Mouse (Mus musculus) limb, embryonic 12.5 days (tissue): ENCODE results near the gene Olfr1463. TPM values are rescaled to one million over a fixed set of nuclear protein-coding genes. Genes with fewer than 3 reads are reported as not detected.

ENCODE experiments used
- ATAC-seq: fragments of 200-750 bp; cut with Nextera tagmentation; 2 replicates; pipeline ENCODE4 v1.8.0; 2017; ENCODE audit warnings: low read depth, moderate TSS enrichment; ENCODE audit not compliant: insufficient number of reproducible peaks, insufficient read depth, low FRiP score, low TSS enrichment
- H3K27ac ChIP-seq: fragments of 300-500 bp; sonication (generic); 2 replicates; pipeline ENCODE4 v1.5.1; 2016; ENCODE audit warnings: mild to moderate bottlenecking, moderate library complexity
- H3K27me3 ChIP-seq: fragments of 300-500 bp; sonication (generic); 2 replicates; pipeline ENCODE4 v1.6.1; 2016; ENCODE audit warnings: mild to moderate bottlenecking, moderate library complexity
- H3K36me3 ChIP-seq: fragments of 300-500 bp; sonication (generic); 2 replicates; pipeline ENCODE4 v1.6.1; 2016; ENCODE audit warnings: mild to moderate bottlenecking, moderate library complexity
- H3K4me1 ChIP-seq: fragments of 300-500 bp; sonication (generic); replicated peaks from 2 replicates; pipeline ENCODE4 v1.6.1; 2016
- H3K4me2 ChIP-seq: fragments of 300-500 bp; sonication (generic); 2 replicates; pipeline ENCODE4 v1.6.1; 2016; ENCODE audit warnings: mild to moderate bottlenecking, moderate library complexity
- H3K4me3 ChIP-seq: fragments of 300-500 bp; sonication (generic); replicated peaks from 2 replicates; pipeline ENCODE4 v1.5.1; 2016; ENCODE audit warnings: mild to moderate bottlenecking
- H3K9ac ChIP-seq: fragments of 300-500 bp; sonication (generic); replicated peaks from 2 replicates; pipeline ENCODE4 v1.6.1; 2016; ENCODE audit warnings: mild to moderate bottlenecking, moderate library complexity
- H3K9me3 ChIP-seq: fragments of 300-500 bp; sonication (generic); 2 replicates; pipeline ENCODE4 v1.6.1; 2016; ENCODE audit warnings: mild to moderate bottlenecking, moderate library complexity
- WGBS: fragments of 180-500 bp; shearing (Covaris S2); methylation state at CpG from one replicate; pipeline ENCODE4 v1.1.7; 2016; 5-methylcytosine and 5-hydroxymethylcytosine counted together
- polyA plus RNA-seq: library from polyadenylated mRNA; unstranded; fragments of >200 nt; fragmentation: Nextera tagmentation; extraction: Ambion mirVana; gene quantifications from 2 replicates; pipeline ENCODE4 v1.2.1, GENCODE M21; 2016

The Olfr1463 gene
- not detected in 2 replicates for polyA plus RNA-seq

DNA sequence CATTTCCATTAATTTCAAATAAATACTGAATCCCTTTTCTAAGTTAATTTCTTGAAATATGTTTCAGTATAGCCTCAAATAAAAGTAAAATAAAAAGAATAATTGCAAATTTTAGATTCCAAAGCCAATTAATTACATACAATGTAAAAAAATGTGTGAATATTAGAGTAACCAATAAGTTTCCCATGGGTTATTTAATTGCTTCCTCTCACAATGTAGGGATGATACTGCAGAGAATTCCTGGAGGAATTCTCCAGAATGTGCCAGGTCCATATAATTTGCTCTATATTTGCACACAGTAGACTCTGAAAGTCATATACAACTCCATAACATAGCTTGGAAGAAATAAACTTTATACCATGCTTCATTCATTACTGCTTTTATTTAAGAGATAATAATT lies at the start of gene Olfr1463:
Gene Olfr1463, plus strand, starts transcription at position 301 of the 400 bp plus-strand sequence.
- Histone ChIP-seq H3K27ac (no peak within 1 kb of the TSS), H3K27me3 (no peaks in the 10 kb centered on the region), H3K4me1 (no peaks in the 10 kb centered on the region), H3K36me3 (no peaks in the 10 kb centered on the region), H3K4me3 (no peak within 1 kb of the TSS), H3K4me2 (no peak within 1 kb of the TSS), H3K9me3 (peaks cover 24% of the 10 kb centered on the region), H3K9ac (no peak within 1 kb of the TSS)
- ATAC-seq, result no peak

GRCm38 (mm10) chr19:13185434-13185833 lies 45.7 kb upstream of the Olfr1463 start, which contains the start of gene Olfr1462:
Gene Olfr1462 (plus strand): TSS chr19:13185734.
- H3K4me1 ChIP-seq, result no peaks in the 10 kb centered on the region
- H3K27ac ChIP-seq, result no peak within 1 kb of the TSS
- ATAC-seq, result no peak
- no peak within 1 kb of the TSS for H3K4me2 ChIP-seq
- peaks cover 19% of the 10 kb centered on the region; the same call in 1 of the 2 replicates for H3K9me3 ChIP-seq
- WGBS, result 76% methylated on average over 1 of the region's 1 CpGs
- no peaks in the 10 kb centered on the region for H3K27me3 ChIP-seq
- no peaks in the 10 kb centered on the region for H3K36me3 ChIP-seq
- no peak within 1 kb of the TSS for H3K4me3 ChIP-seq
- no peak within 1 kb of the TSS for H3K9ac ChIP-seq

GRCm38 (mm10) chr19:13221666-13222065 lies 9.5 kb upstream of the Olfr1463 start:
- no peaks in the 10 kb centered on the region for H3K27me3 ChIP-seq
- peaks cover 20% of the 10 kb centered on the region for H3K9me3 ChIP-seq
- H3K4me3 ChIP-seq, result no peak overlapping the region
- H3K9ac ChIP-seq, result no peak overlapping the region
- H3K36me3 ChIP-seq, result no peaks in the 10 kb centered on the region
- H3K4me1 ChIP-seq, result no peaks in the 10 kb centered on the region
- ATAC-seq, result no peak
- H3K4me2 ChIP-seq, result no peak overlapping the region
- no peak overlapping the region for H3K27ac ChIP-seq
- 93% methylated on average over 11 of the region's 11 CpGs for WGBS

Other genes with a start within 250 kb of the Olfr1463 start
- not detected in 2 replicates for gene Olfr1451, start 236.3 kb upstream of the Olfr1463 start, polyA plus RNA-seq
- gene Olfr1453, start 203.0 kb upstream of the Olfr1463 start, polyA plus RNA-seq, result not detected in 2 replicates
- gene Olfr1454, start 170.7 kb upstream of the Olfr1463 start, polyA plus RNA-seq, result not detected in 2 replicates
- gene Olfr1457, start 133.4 kb upstream of the Olfr1463 start, polyA plus RNA-seq, result not detected in 2 replicates
- not detected in 2 replicates for gene Olfr1458, start 124.6 kb upstream of the Olfr1463 start, polyA plus RNA-seq
- gene Olfr1459, start 81.8 kb upstream of the Olfr1463 start, polyA plus RNA-seq, result not detected in 2 replicates
- gene Olfr1461, start 68.3 kb upstream of the Olfr1463 start, polyA plus RNA-seq, result not detected in 2 replicates
- gene Olfr1462, start 45.6 kb upstream of the Olfr1463 start, polyA plus RNA-seq, result not detected in 2 replicates
- not detected in 2 replicates for gene Olfr1465, start 84.2 kb downstream of the Olfr1463 start, polyA plus RNA-seq
- gene Olfr1466, start 107.5 kb downstream of the Olfr1463 start, polyA plus RNA-seq, result not detected in 2 replicates
- not detected in 2 replicates for gene Olfr1467, start 130.9 kb downstream of the Olfr1463 start, polyA plus RNA-seq
- gene Olfr1469, start 176.5 kb downstream of the Olfr1463 start, polyA plus RNA-seq, result not detected in 2 replicates
- gene Olfr1471, start 212.1 kb downstream of the Olfr1463 start, polyA plus RNA-seq, result not detected in 2 replicates
- not detected in 2 replicates for gene Olfr1472, start 224.8 kb downstream of the Olfr1463 start, polyA plus RNA-seq
- gene Olfr1474, start 238.2 kb downstream of the Olfr1463 start, polyA plus RNA-seq, result not detected in 2 replicates
- not detected in 2 replicates for gene Olfr1475, start 248.9 kb downstream of the Olfr1463 start, polyA plus RNA-seq